Mouse (Mus musculus) megakaryocyte, embryonic 14.5 days (primary cell): ENCODE measurements around the gene Ap1s1.

Source experiments
- FLI1 ChIP-seq: IDR thresholded peaks from 2 replicates; pipeline ENCODE4 v1.6.1; 2012; ENCODE audit warnings: low read length, inconsistent platforms, mixed read lengths
- GATA1 ChIP-seq: IDR thresholded peaks from 3 replicates; pipeline ENCODE4 v1.6.1; 2012; ENCODE audit warnings: mixed read lengths, low read length, inconsistent platforms, borderline replicate concordance

DNA sequence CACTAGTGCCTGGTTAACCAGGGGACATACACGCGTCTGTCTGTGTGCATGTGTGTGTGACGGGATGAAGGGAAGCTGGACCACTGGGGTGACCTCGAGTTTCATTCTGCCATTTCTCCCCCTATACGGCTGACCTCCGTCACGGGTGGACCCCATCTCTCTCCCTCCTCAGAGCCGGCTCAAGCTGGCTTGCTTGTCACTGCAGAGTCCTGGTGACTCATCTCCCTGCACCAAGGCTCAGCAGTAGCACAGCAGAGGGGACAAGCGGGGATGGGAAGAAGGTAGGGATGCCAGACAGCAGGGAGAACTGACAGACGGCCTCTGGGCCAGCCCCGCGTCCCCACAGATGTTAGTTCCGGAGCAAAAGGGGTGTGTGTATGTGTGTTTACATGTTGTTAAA is 9.7 kb downstream of the Ap1s1 start:
- TF ChIP-seq GATA1 (no peak), FLI1 (no peak)
